In genomic region chr5:88961351-88961761, GRCm38 (mm10) we compare ENCODE assay signal across 13 mouse cellular contexts.
DNase-seq lines count a peak whose midpoint lies in the region; ATAC-seq and TF ChIP-seq lines count a peak whose summit lies in the region.
"Had no signal": no experiment of that assay in that cellular context is flagged by ENCODE, and none has a peak within 500 bp of the region (broad histone marks: within the 10 kb centered on the region; RNA-seq: fewer than 3 reads in every experiment).

No protein-coding gene starts in this region.

- no peak for TF ChIP-seq CTCF in intestine, postnatal 0 days (IDR thresholded peaks at IDR 0.05; ENCODE audit: low read depth)
- TF ChIP-seq CTCF in kidney, postnatal 0 days (IDR thresholded peaks at IDR 0.05; ENCODE audit: low read depth) = no peak

- H3K9ac ChIP-seq in intestine, postnatal 0 days (ENCODE audit: low read depth, low read length) = no peak overlapping the region
- no peak overlapping the region for H3K9ac ChIP-seq in intestine, embryonic 15.5 days
- H3K9ac ChIP-seq in kidney, postnatal 0 days (ENCODE audit: low read depth, low read length) = no peak overlapping the region
- no peak overlapping the region for H3K9ac ChIP-seq in forebrain, embryonic 15.5 days (replicated peaks)
- no peak overlapping the region for H3K9ac ChIP-seq in forebrain, embryonic 13.5 days
- H3K9ac ChIP-seq: limb, embryonic 12.5 days; lung, embryonic 15.5 days had no signal

- H3K27ac ChIP-seq in intestine, postnatal 0 days (ENCODE audit: low read depth, low read length) = peak overlapping the region; percentile 28; the same call in 1 of the 2 replicates
- no peak overlapping the region for H3K27ac ChIP-seq in intestine, embryonic 15.5 days
- 0 out of 2 replicates have a peak overlapping the region, but pooled peaks have one; percentile 25 for H3K27ac ChIP-seq in kidney, postnatal 0 days
- no peak overlapping the region for H3K27ac ChIP-seq in limb, embryonic 10.5 days
- no peak overlapping the region for H3K27ac ChIP-seq in forebrain, embryonic 15.5 days (replicated peaks)
- no peak overlapping the region for H3K27ac ChIP-seq in forebrain, embryonic 13.5 days
- H3K27ac ChIP-seq: limb, embryonic 12.5 days; lung, embryonic 15.5 days had no signal

- H3K4me1 ChIP-seq in intestine, postnatal 0 days (replicated peaks; ENCODE audit: control insufficient read depth, insufficient read depth, low read length) = peaks cover 6% of the 10 kb centered on the region; the same call in 1 of the 2 replicates
- H3K4me1 ChIP-seq in intestine, embryonic 15.5 days (replicated peaks) = no peaks in the 10 kb centered on the region
- peaks cover 41% of the 10 kb centered on the region for H3K4me1 ChIP-seq in megakaryocyte, embryonic 14.5 days
- H3K4me1 ChIP-seq in kidney, postnatal 0 days (replicated peaks; ENCODE audit: insufficient read depth, low read length) = no peaks in the 10 kb centered on the region
- no peaks in the 10 kb centered on the region for H3K4me1 ChIP-seq in limb, embryonic 10.5 days
- H3K4me1 ChIP-seq in forebrain, embryonic 15.5 days = no peaks in the 10 kb centered on the region
- H3K4me1 ChIP-seq in forebrain, embryonic 13.5 days = no peaks in the 10 kb centered on the region
- H3K4me1 ChIP-seq: limb, embryonic 12.5 days had no signal

- WGBS in intestine, postnatal 0 days = 37% methylated on average over 7 of the region's 7 CpGs
- 41% methylated on average over 7 of the region's 7 CpGs for WGBS in intestine, embryonic 15.5 days
- WGBS in kidney, postnatal 0 days = 60% methylated on average over 7 of the region's 7 CpGs
- 89% methylated on average over 7 of the region's 7 CpGs for WGBS in limb, embryonic 10.5 days
- WGBS in forebrain, embryonic 15.5 days = 86% methylated on average over 7 of the region's 7 CpGs
- WGBS in forebrain, embryonic 13.5 days = 88% methylated on average over 7 of the region's 7 CpGs

- no peak for DNase-seq in kidney, postnatal 0 days (ENCODE audit: low spot score)
- DNase-seq in limb, embryonic 10.5 days (ENCODE audit: low spot score) = no peak
- DNase-seq: adrenal gland, postnatal 25 days; cerebellum, postnatal 14 days; layer of hippocampus, adult 9-11 months had no signal

- H3K36me3 ChIP-seq in intestine, postnatal 0 days (ENCODE audit: control insufficient read depth, insufficient read depth) = no peaks in the 10 kb centered on the region
- no peaks in the 10 kb centered on the region for H3K36me3 ChIP-seq in intestine, embryonic 15.5 days
- H3K36me3 ChIP-seq in megakaryocyte, embryonic 14.5 days (replicated peaks; ENCODE audit: low read length) = no peaks in the 10 kb centered on the region
- H3K36me3 ChIP-seq in kidney, postnatal 0 days (ENCODE audit: insufficient read depth, low read length) = no peaks in the 10 kb centered on the region
- H3K36me3 ChIP-seq in limb, embryonic 10.5 days = no peaks in the 10 kb centered on the region
- no peaks in the 10 kb centered on the region for H3K36me3 ChIP-seq in forebrain, embryonic 15.5 days
- no peaks in the 10 kb centered on the region for H3K36me3 ChIP-seq in forebrain, embryonic 13.5 days (ENCODE audit: poor library complexity, severe bottlenecking)
- H3K36me3 ChIP-seq: limb, embryonic 12.5 days; lung, embryonic 15.5 days had no signal

- no peak overlapping the region for H3K4me2 ChIP-seq in intestine, postnatal 0 days (replicated peaks; ENCODE audit: low read depth)
- no peak overlapping the region for H3K4me2 ChIP-seq in intestine, embryonic 15.5 days (replicated peaks)
- H3K4me2 ChIP-seq in kidney, postnatal 0 days (ENCODE audit: low read length) = no peak overlapping the region
- H3K4me2 ChIP-seq in forebrain, embryonic 15.5 days (replicated peaks) = no peak overlapping the region
- H3K4me2 ChIP-seq in forebrain, embryonic 13.5 days = no peak overlapping the region
- H3K4me2 ChIP-seq: limb, embryonic 12.5 days; lung, embryonic 15.5 days had no signal

- no peak overlapping the region for H3K4me3 ChIP-seq in intestine, postnatal 0 days (ENCODE audit: low read depth, low read length)
- H3K4me3 ChIP-seq in intestine, embryonic 15.5 days (replicated peaks) = no peak overlapping the region
- H3K4me3 ChIP-seq in megakaryocyte, embryonic 14.5 days (replicated peaks) = peak overlapping the region; percentile 40
- H3K4me3 ChIP-seq in kidney, postnatal 0 days (replicated peaks; ENCODE audit: low read depth, low read length) = no peak overlapping the region
- no peak overlapping the region for H3K4me3 ChIP-seq in limb, embryonic 10.5 days
- H3K4me3 ChIP-seq in forebrain, embryonic 15.5 days = no peak overlapping the region
- no peak overlapping the region for H3K4me3 ChIP-seq in forebrain, embryonic 13.5 days
- H3K4me3 ChIP-seq: limb, embryonic 12.5 days; lung, embryonic 15.5 days had no signal

- H3K27me3 ChIP-seq in intestine, postnatal 0 days (replicated peaks; ENCODE audit: control insufficient read depth, insufficient read depth, low read length) = no peaks in the 10 kb centered on the region
- H3K27me3 ChIP-seq in intestine, embryonic 15.5 days (replicated peaks) = no peaks in the 10 kb centered on the region
- H3K27me3 ChIP-seq in megakaryocyte, embryonic 14.5 days (replicated peaks) = peaks cover 10% of the 10 kb centered on the region
- no peaks in the 10 kb centered on the region for H3K27me3 ChIP-seq in kidney, postnatal 0 days (ENCODE audit: insufficient read depth, low read length)
- no peaks in the 10 kb centered on the region for H3K27me3 ChIP-seq in limb, embryonic 10.5 days (ENCODE audit: low read depth, poor library complexity, severe bottlenecking)
- H3K27me3 ChIP-seq in forebrain, embryonic 15.5 days = no peaks in the 10 kb centered on the region
- no peaks in the 10 kb centered on the region for H3K27me3 ChIP-seq in forebrain, embryonic 13.5 days
- H3K27me3 ChIP-seq: limb, embryonic 12.5 days; lung, embryonic 15.5 days had no signal

- ATAC-seq in intestine, postnatal 0 days = peak; percentile 79
- ATAC-seq in intestine, embryonic 15.5 days = no peak
- no peak for ATAC-seq in megakaryocyte, adult 5-6 weeks (ENCODE audit: poor library complexity, severe bottlenecking)
- ATAC-seq in kidney, postnatal 0 days (replicated peaks; ENCODE audit: low FRiP score, low read depth) = peak; percentile 83
- no peak for ATAC-seq in forebrain, embryonic 15.5 days (replicated peaks)
- no peak for ATAC-seq in forebrain, embryonic 13.5 days

- H3K9me3 ChIP-seq in intestine, postnatal 0 days (ENCODE audit: control insufficient read depth) = no peaks in the 10 kb centered on the region
- no peaks in the 10 kb centered on the region for H3K9me3 ChIP-seq in intestine, embryonic 15.5 days
- no peaks in the 10 kb centered on the region for H3K9me3 ChIP-seq in megakaryocyte, embryonic 14.5 days
- no peaks in the 10 kb centered on the region for H3K9me3 ChIP-seq in kidney, postnatal 0 days (replicated peaks; ENCODE audit: low read length)
- H3K9me3 ChIP-seq in limb, embryonic 10.5 days (replicated peaks) = no peaks in the 10 kb centered on the region
- no peaks in the 10 kb centered on the region for H3K9me3 ChIP-seq in forebrain, embryonic 15.5 days
- H3K9me3 ChIP-seq in forebrain, embryonic 13.5 days (replicated peaks) = no peaks in the 10 kb centered on the region
- H3K9me3 ChIP-seq: limb, embryonic 12.5 days; lung, embryonic 15.5 days had no signal

Comparison
In these comparisons a context has a peak if more than half of its experiments do, and no peak if none do; other contexts are left out.
1. ATAC-seq: peak in intestine, postnatal 0 days (single experiment) and kidney, postnatal 0 days (single experiment); none in intestine, embryonic 15.5 days (single experiment), megakaryocyte, adult 5-6 weeks (single experiment), forebrain, embryonic 15.5 days (single experiment) and forebrain, embryonic 13.5 days (single experiment).
2. H3K27ac ChIP-seq: peak in intestine, postnatal 0 days (single experiment) and kidney, postnatal 0 days (single experiment); none in intestine, embryonic 15.5 days (single experiment), limb, embryonic 10.5 days (single experiment), forebrain, embryonic 15.5 days (single experiment) and forebrain, embryonic 13.5 days (single experiment).